Mouse (Mus musculus) liver, postnatal 0 days (tissue): ENCODE results near the gene Crim1.

Experiments used
- CTCF ChIP-seq: sonication (generic); IDR thresholded peaks from 2 replicates; pipeline ENCODE4 v1.5.1; 2016; ENCODE audit warnings: antibody characterized with exemption, low read depth
- EP300 ChIP-seq: IDR thresholded peaks from 2 replicates; pipeline ENCODE4 v1.6.1; 2016; ENCODE audit warnings: antibody characterized with exemption, low read depth, mild to moderate bottlenecking

GRCm38 (mm10) chr17:78292827-78293488, 92.9 kb downstream of the Crim1 start:
- TF ChIP-seq CTCF (no peak), EP300 (no peak)
